Mouse (Mus musculus) spleen, adult 2 months (tissue): ENCODE results near the gene Cracr2b.

ENCODE experiments used
- CTCF ChIP-seq: fragments of 200-500 bp; IDR thresholded peaks from 2 replicates; pipeline ENCODE4 v1.5.1; 2011; ENCODE audit warnings: mild to moderate bottlenecking, inconsistent platforms; ENCODE audit not compliant: insufficient read depth, insufficient read length, insufficient replicate concordance; ENCODE audit errors: extremely low read depth
- POLR2A ChIP-seq: fragments of 200-500 bp; IDR thresholded peaks from 2 replicates; pipeline ENCODE4 v1.6.1; 2011; ENCODE audit warnings: low read depth, low read length, inconsistent platforms

DNA sequence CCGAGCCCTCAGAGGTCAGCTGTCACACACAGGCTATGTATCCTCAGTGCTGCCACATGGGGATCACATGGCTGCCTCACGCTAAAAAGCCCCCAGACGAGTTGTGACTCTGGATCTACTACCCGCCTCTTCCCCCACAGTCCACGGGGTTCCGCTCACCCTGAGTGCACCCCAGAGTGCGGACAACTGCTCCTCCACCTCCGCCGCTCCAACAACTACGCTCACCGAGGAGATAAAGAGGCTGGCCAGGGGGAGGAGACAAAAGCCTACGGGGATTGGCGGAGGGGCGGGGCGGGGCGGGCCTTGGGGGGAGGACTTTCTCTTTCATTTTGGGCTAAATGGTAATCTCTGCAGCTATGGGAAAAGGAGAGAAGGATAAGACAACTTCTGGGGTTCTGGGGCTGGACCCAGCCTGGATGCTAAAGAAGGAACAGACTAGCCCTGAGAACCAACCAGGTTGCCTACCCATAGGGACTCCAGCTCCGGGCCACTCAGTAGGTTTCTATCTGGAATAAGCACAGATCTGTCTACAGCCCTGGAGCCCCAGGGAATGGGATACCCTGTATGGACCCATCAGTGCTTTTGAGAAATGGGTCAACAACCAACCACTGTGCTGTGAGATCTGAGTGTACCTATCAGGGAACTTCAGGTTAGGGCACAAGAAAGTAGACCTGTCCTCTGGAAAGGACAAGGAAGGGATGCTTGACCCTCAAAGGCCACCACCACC lies 25.6 kb upstream of the Cracr2b start:
- TF ChIP-seq CTCF (no peak), POLR2A (no peak)
